Mouse (Mus musculus) forebrain, embryonic 12.5 days (tissue): ENCODE data around the gene Sclt1. TPM values are rescaled to one million over a fixed set of nuclear protein-coding genes. Genes with fewer than 3 reads are reported as not detected.
A peak's percentile ranks its signal among the peaks of the same experiment; 100 is the strongest.
"Not testable (repeated sequence)": the region's sequence is repeated elsewhere in the genome, so short reads cannot be mapped to it uniquely, and the experiment has no call there.

Source experiments
- ATAC-seq: fragments of 200-750 bp; cut with Nextera tagmentation; 2 replicates; pipeline ENCODE4 v1.8.0; 2017; ENCODE audit warnings: moderate TSS enrichment; ENCODE audit not compliant: low FRiP score
- H3K27ac ChIP-seq: fragments of 300-500 bp; sonication (generic); 2 replicates; pipeline ENCODE4 v1.5.1; 2016; ENCODE audit warnings: mild to moderate bottlenecking
- H3K27me3 ChIP-seq: fragments of 300-500 bp; sonication (generic); 2 replicates; pipeline ENCODE4 v1.6.1; 2016; ENCODE audit warnings: mild to moderate bottlenecking
- H3K36me3 ChIP-seq: fragments of 300-500 bp; sonication (generic); replicated peaks from 2 replicates; pipeline ENCODE4 v1.6.1; 2016; ENCODE audit warnings: mild to moderate bottlenecking
- H3K4me1 ChIP-seq: fragments of 300-500 bp; sonication (generic); 2 replicates; pipeline ENCODE4 v1.6.1; 2016
- H3K4me2 ChIP-seq: fragments of 300-500 bp; sonication (generic); 2 replicates; pipeline ENCODE4 v1.6.1; 2016; ENCODE audit warnings: mild to moderate bottlenecking, moderate library complexity
- H3K4me3 ChIP-seq: fragments of 300-500 bp; sonication (generic); replicated peaks from 2 replicates; pipeline ENCODE4 v1.5.1; 2016; ENCODE audit warnings: mild to moderate bottlenecking
- H3K9ac ChIP-seq: fragments of 300-500 bp; sonication (generic); 2 replicates; pipeline ENCODE4 v1.6.1; 2016; ENCODE audit warnings: mild to moderate bottlenecking
- H3K9me3 ChIP-seq: fragments of 300-500 bp; sonication (generic); 2 replicates; pipeline ENCODE4 v1.6.1; 2016
- WGBS: fragments of 180-500 bp; shearing (Covaris S2); methylation state at CpG from one replicate; pipeline ENCODE4 v1.1.7; 2016; 5-methylcytosine and 5-hydroxymethylcytosine counted together
- polyA plus RNA-seq: library from polyadenylated mRNA; unstranded; fragments of >200 nt; fragmentation: Nextera tagmentation; extraction: Ambion mirVana; gene quantifications from 2 replicates; pipeline ENCODE4 v1.2.1, GENCODE M21; 2016

Sclt1 gene
- polyA plus RNA-seq: 24.5 and 31.7 TPM in 2 replicates

DNA sequence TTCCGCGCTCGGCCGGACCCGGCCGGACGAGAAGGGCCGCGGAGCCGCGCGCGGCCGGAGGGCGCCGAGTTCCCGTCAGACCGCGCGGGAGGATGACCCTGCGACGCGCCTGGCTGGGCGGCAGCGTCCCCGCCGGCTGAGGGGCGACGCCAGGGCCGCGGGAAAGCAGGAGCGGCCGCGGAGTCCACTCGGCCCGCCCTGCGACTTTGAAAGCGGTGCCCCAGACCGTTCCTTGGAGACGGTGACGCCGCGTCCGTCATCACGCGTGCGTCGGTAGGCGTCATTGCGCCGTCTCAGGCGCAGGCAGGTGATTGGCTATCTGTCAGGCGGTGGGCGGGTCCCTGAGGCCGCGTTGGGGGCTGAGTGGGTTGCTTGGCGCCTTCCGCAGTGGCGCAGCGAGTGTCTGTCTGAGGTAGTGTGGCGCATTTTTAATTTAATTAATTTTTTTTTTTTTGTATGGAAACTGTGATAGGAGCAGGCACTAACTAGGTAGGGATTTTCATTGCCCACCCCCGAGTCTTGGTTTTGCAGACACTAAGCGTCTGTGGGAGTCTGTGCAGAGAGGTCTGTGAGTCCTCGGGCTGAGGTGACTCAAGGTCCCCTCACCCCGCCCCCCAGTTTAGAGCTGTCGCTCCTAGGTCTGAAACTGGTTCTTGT is at the start of gene Sclt1, which contains the start of gene D3Ertd751e:
Sclt1 (minus strand) TSS at position 237 of the 657 bp plus-strand sequence.
D3Ertd751e (plus strand) TSS at position 334 of the 657 bp plus-strand sequence.
- Histone ChIP-seq H3K9ac (peak within 1 kb of the TSS; percentile 79), H3K36me3 (0 out of 2 replicates have a peak, but pooled peaks cover 4% of the 10 kb centered on the region), H3K27me3 (no peaks in the 10 kb centered on the region), H3K9me3 (no peaks in the 10 kb centered on the region), H3K4me2 (peak within 1 kb of the TSS; percentile 65), H3K27ac (peak within 1 kb of the TSS; percentile 97), H3K4me1 (peaks cover 20% of the 10 kb centered on the region), H3K4me3 (peak within 1 kb of the TSS; percentile 82)
- WGBS: under 1% methylated on average over 53 of the region's 66 CpGs
- peak; percentile 100 for ATAC-seq

DNA sequence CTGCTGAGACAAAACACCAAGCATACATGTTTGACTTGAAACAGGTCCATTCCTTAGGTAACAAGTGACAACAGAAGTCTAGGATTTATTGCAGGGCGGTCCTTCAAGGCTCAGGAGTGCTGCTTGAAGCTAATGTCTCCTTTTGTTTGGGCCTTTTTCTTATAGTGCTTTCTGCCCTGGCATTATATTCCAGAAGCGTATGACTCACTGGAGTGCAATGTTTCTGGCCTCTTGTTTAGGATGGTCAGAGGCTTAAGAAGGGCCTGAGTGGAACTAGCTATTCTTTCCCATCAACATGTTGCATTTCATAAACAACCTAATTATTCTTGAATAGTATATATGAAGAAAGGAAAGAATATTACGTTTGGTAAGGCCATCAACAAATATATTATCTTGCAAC is 19.8 kb upstream of the Sclt1 start:
- no peak overlapping the region for H3K4me3 ChIP-seq
- no peaks in the 10 kb centered on the region for H3K36me3 ChIP-seq
- H3K4me2 ChIP-seq: no peak overlapping the region
- no peaks in the 10 kb centered on the region for H3K4me1 ChIP-seq
- 85% methylated on average over 3 of the region's 3 CpGs for WGBS
- H3K9ac ChIP-seq: no peak overlapping the region
- no peak overlapping the region for H3K27ac ChIP-seq
- H3K27me3 ChIP-seq: no peaks in the 10 kb centered on the region
- no peaks in the 10 kb centered on the region for H3K9me3 ChIP-seq
- ATAC-seq: no peak

DNA sequence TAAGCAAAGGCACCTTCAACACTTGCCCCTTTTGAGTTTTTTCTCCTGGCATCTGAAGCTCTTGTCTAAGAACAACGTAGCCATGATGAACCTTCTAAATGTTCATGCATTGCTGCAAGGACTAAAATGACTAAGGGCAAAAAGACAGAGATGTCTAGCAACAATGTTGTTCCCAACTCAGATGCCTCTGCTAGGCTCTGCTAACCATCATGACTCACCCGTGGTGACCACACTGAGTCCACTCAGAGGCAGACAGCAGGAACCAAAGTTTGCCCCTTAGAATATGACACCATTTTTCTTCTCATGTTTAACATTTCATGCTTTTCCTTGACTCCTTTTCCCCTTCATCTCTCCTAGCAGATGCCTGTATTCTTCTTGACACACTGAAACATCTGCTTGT is 12.2 kb upstream of the Sclt1 start:
- Histone ChIP-seq H3K4me2 (no peak overlapping the region), H3K9ac (no peak overlapping the region), H3K4me3 (no peak overlapping the region), H3K27ac (no peak overlapping the region), H3K4me1 (no peaks in the 10 kb centered on the region), H3K9me3 (no peaks in the 10 kb centered on the region), H3K36me3 (no peaks in the 10 kb centered on the region), H3K27me3 (no peaks in the 10 kb centered on the region)
- 85% methylated on average over 2 of the region's 2 CpGs for WGBS
- ATAC-seq: no peak

DNA sequence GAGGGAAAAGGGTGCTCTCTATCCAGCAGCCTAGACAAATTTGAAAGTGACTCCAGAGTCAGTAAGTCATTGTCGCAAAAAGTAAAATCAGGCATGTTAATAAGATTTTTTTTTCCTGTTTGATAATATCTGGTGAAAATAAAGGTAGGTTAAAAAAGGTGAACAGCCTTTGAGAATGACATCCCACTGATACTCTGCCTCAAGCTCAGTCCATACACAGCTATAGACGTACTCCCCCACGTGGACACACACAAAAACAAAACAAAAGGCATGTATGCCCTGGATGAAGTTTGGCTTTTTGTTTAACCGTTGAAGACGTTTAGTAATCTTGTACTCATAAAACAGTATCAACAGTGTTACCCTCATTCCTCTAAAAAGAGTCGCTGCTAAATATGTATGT is 1.1 kb upstream of the Sclt1 start:
- 36% methylated on average over 6 of the region's 6 CpGs for WGBS
- no peak overlapping the region for H3K27ac ChIP-seq
- H3K4me1 ChIP-seq: peaks cover 20% of the 10 kb centered on the region
- H3K9ac ChIP-seq: peak overlapping the region; percentile 79; the same call in 1 of the 2 replicates
- peak overlapping the region; percentile 65 for H3K4me2 ChIP-seq
- peak overlapping the region; percentile 82 for H3K4me3 ChIP-seq
- no peaks in the 10 kb centered on the region for H3K27me3 ChIP-seq
- no peak for ATAC-seq
- H3K9me3 ChIP-seq: no peaks in the 10 kb centered on the region
- 0 out of 2 replicates have a peak, but pooled peaks cover 4% of the 10 kb centered on the region for H3K36me3 ChIP-seq

DNA sequence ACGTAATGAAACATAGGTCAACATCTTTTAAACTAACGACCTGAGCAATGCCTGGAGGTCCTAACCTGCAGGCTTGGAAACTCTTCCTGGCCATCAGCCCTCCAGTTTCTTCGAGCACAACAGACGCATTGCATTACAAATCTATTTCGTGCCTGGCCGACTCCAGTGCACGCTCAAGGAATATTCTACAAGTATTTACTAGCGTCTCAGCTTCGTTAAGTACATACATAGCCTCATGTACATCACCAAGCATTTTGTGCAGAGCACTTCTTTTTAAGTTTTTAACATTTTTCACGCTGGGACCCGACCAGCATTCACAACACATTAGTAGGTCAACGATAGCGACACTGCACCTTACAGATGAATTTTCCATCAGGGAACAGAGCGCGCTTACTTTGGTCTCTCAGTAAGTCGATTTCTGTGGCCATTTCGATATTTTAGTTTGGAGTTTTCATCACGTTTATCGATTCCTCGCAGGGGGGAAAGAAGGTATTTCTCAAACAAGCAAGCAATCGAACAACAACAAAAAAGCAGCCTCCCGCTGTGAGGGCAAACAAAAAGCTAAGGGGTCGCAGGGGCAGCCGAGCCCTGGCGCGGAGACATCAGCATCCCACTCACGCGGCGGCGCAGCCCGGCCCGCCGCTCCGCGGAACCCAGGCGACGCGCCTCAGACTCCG is 575 bp downstream of the Sclt1 start:
- 0 out of 2 replicates have a peak, but pooled peaks cover 4% of the 10 kb centered on the region for H3K36me3 ChIP-seq
- H3K4me1 ChIP-seq: peaks cover 20% of the 10 kb centered on the region
- under 1% methylated on average over 39 of the region's 39 CpGs for WGBS
- peak overlapping the region; percentile 53 for H3K4me2 ChIP-seq
- ATAC-seq: peak; percentile 8; the same call in 1 of the 2 replicates
- peak overlapping the region; percentile 82 for H3K4me3 ChIP-seq
- H3K27ac ChIP-seq: peak overlapping the region; percentile 97
- H3K9me3 ChIP-seq: no peaks in the 10 kb centered on the region
- no peaks in the 10 kb centered on the region for H3K27me3 ChIP-seq
- peak overlapping the region; percentile 79 for H3K9ac ChIP-seq

DNA sequence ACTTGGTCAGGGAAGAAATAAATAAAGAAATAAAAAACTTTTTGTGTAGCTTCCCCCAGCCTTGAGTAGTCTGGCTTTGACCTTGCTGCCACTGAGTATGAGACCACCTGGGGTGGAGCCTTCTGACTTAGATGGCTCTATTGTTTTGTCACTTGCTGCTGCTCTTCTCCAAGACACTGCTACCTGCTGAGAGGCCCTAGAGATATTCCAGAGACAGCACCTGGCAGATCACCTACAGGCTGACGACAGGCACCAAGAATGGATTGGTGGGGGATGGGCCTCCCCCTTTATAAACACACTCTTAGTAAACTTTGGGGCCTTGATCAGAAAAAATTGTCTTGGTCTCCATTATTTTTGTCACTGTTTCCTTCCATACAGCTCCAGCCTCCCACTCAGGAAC is 46.6 kb downstream of the Sclt1 start:
- no peak overlapping the region for H3K27ac ChIP-seq
- H3K4me2 ChIP-seq: no peak overlapping the region
- H3K9me3 ChIP-seq: no peaks in the 10 kb centered on the region
- WGBS: 76% methylated on average over 1 of the region's 1 CpGs
- H3K36me3 ChIP-seq: peaks cover 21% of the 10 kb centered on the region
- H3K27me3 ChIP-seq: no peaks in the 10 kb centered on the region
- H3K4me3 ChIP-seq: no peak overlapping the region
- ATAC-seq: no peak
- no peaks in the 10 kb centered on the region for H3K4me1 ChIP-seq
- H3K9ac ChIP-seq: no peak overlapping the region

DNA sequence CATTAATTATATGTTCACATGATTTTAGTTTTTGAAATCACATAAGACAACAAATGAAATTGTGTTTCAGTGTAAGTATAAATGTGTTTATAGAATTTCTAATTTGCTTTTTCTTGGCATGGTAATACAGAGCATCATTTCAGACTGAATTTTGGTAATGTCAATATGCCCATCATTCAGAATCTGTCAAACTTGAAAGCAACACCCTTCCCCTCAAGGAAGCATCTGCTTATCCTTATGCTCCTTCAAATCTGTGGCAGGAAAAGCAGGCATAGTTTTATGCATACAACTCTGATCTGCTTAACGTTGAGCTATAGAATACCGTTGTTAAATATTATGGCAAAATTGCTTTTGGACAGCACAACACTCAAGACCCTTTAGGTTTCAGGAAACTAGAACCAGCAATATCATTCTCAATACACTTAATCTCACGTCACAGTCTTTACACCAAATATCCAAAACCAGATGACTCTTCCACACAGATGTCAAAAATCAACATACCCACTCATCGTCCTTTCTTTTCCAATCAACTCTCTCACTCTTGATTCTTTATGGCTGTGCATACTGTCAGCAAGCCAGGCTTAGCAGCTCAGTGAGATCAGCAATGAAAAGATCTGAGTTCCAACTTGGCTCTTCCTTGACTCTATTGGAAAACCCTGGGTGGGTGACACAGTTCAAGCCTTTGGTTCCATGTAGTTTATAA is 49.7 kb downstream of the Sclt1 start:
- 0 out of 2 replicates have a peak, but pooled peaks cover 5% of the 10 kb centered on the region for H3K36me3 ChIP-seq
- no peaks in the 10 kb centered on the region for H3K4me1 ChIP-seq
- no peak overlapping the region for H3K27ac ChIP-seq
- H3K9ac ChIP-seq: no peak overlapping the region
- H3K4me2 ChIP-seq: no peak overlapping the region
- no peak overlapping the region for H3K4me3 ChIP-seq
- H3K27me3 ChIP-seq: no peaks in the 10 kb centered on the region
- no peak for ATAC-seq
- no peaks in the 10 kb centered on the region for H3K9me3 ChIP-seq
- 95% methylated on average over 4 of the region's 4 CpGs for WGBS

DNA sequence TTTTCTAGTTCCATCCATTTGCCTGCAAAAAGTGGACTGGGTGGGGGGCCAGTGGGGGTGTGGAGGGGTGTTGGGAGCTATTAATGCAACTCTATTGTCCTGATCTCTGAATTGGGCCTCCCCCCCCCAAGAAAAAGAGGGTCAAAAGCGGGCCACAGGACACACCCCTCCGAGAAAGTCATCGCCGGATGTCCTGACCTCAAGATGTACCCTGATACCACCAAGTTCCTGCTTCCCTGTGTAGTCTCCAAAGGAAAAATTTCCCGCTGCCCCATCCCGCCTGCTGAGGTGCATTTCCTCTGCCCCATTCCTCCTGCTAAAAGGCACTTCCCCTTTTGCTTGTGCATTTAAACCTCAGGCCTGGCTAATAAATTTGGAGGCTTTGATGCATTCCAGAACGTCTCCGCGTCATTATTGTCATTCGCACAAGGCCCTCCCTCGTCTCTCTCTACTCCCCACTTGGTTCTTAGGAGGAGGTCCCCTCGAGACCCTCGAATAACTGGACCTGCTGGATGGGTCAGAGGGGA is 52.1 kb downstream of the Sclt1 start:
- 94% methylated on average over 13 of the region's 13 CpGs for WGBS
- not testable (repeated sequence) for H3K9me3 ChIP-seq, H3K36me3 ChIP-seq, H3K4me2 ChIP-seq, H3K27me3 ChIP-seq, H3K4me1 ChIP-seq, ATAC-seq, H3K27ac ChIP-seq, H3K9ac ChIP-seq, H3K4me3 ChIP-seq

DNA sequence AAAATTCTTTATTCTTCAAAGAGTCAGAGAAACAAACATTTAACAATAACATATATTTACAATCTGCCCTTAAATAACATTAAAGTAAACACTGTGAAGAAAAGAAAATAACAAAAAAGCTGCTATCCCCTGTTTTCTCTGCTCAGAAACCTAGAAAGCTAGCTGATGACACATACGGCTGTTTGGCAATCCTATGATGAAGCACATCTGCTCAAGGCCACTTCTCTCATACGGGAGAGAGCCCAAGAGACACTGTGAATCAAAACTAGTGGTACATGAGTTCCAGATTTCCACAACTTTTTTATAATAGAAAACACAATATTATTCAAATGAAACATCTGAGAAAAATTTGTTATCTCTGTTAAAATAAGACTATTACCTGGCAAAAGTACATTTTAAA is 55.9 kb downstream of the Sclt1 start:
- 92% methylated on average over 2 of the region's 2 CpGs for WGBS
- Histone ChIP-seq H3K4me1 (no peaks in the 10 kb centered on the region), H3K4me2 (no peak overlapping the region), H3K36me3 (no peaks in the 10 kb centered on the region; the same call in 1 of the 2 replicates), H3K9me3 (no peaks in the 10 kb centered on the region), H3K27me3 (no peaks in the 10 kb centered on the region), H3K9ac (no peak overlapping the region), H3K4me3 (no peak overlapping the region), H3K27ac (no peak overlapping the region)
- ATAC-seq: no peak

DNA sequence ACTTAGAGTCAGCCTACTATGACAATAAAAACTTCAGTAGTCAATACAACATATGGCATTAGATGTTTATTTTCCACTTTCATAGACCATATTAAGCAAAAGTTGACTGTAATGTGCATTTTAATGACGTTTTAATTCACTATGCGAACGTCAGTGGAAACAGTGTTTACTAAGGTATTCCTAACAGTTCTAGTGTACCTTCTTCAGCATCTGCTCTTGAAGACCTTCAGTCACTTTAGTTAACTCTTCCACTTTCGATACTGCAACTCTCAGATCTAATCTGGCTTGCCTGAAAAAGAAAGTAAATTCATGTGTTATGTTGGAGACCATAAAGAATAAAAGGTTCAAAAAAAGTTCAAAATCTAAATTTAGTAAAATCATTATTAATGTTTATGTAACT is 60.2 kb downstream of the Sclt1 start:
- Histone ChIP-seq H3K9me3 (no peaks in the 10 kb centered on the region), H3K4me3 (no peak overlapping the region), H3K4me1 (no peaks in the 10 kb centered on the region), H3K36me3 (peaks cover 8% of the 10 kb centered on the region), H3K9ac (no peak overlapping the region), H3K27me3 (no peaks in the 10 kb centered on the region), H3K4me2 (no peak overlapping the region), H3K27ac (no peak overlapping the region)
- no peak for ATAC-seq
- 90% methylated on average over 4 of the region's 4 CpGs for WGBS

DNA sequence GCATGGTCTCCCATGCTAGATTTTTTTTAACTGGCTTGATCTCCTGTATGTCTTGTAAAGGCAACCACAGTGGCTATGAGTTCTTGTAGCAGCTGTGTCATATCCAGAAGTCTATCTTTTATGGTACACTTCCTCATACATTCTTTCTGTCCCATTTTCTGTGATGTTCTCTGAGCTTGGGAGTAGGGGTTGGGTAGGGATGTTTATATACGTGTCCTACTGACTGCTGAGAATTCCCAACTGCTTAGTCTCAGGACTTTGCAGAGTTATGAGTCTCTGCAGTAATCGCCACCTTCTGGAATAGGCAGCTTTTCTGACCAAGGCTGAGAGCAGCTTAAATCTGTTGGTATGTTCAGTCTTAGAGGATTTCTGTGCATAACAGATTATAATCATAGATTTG is 65.7 kb downstream of the Sclt1 start:
- ATAC-seq: no peak
- Histone ChIP-seq H3K4me3 (no peak overlapping the region), H3K4me1 (no peaks in the 10 kb centered on the region), H3K27me3 (no peaks in the 10 kb centered on the region), H3K4me2 (no peak overlapping the region), H3K36me3 (peaks cover 23% of the 10 kb centered on the region), H3K9me3 (no peaks in the 10 kb centered on the region), H3K27ac (no peak overlapping the region), H3K9ac (no peak overlapping the region)
- 97% methylated on average over 2 of the region's 2 CpGs for WGBS

DNA sequence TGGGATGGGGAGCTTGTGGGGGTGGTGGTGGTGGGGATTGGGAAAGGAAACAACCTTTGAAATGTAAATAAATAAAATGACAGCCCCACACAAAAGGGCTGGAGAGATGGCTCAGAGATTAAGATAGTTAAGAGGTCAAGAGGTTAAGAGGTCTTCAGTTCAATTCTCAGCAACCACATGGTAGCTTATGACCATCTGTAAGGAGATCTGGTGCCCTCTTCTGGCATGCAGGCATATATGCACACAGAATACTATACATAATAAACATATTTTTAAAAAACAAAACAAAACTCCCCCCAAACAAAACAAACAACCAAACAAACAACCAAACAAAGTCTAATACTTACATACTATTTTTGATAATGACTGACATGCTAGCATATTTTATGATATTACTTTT is 67.5 kb downstream of the Sclt1 start:
- no peak overlapping the region for H3K27ac ChIP-seq
- H3K9me3 ChIP-seq: no peaks in the 10 kb centered on the region
- no peak overlapping the region for H3K4me3 ChIP-seq
- no peaks in the 10 kb centered on the region for H3K4me1 ChIP-seq
- no peaks in the 10 kb centered on the region for H3K27me3 ChIP-seq
- no peak overlapping the region for H3K9ac ChIP-seq
- ATAC-seq: no peak
- no peak overlapping the region for H3K4me2 ChIP-seq
- peaks cover 22% of the 10 kb centered on the region for H3K36me3 ChIP-seq
